Mouse (Mus musculus) thymus, postnatal 10 days (tissue): Measurements from ENCODE around the gene Tuba1a.
"Not testable (repeated sequence)": the region's sequence is repeated elsewhere in the genome, so short reads cannot be mapped to it uniquely, and the experiment has no call there.

Source experiments
- DNase-seq, 2 experiments: peaks; one replicate each; pipeline ENCODE4 v3.0.0; 2021; ENCODE audit warnings: low spot score in 2 of 2

Tuba1a gene

DNA sequence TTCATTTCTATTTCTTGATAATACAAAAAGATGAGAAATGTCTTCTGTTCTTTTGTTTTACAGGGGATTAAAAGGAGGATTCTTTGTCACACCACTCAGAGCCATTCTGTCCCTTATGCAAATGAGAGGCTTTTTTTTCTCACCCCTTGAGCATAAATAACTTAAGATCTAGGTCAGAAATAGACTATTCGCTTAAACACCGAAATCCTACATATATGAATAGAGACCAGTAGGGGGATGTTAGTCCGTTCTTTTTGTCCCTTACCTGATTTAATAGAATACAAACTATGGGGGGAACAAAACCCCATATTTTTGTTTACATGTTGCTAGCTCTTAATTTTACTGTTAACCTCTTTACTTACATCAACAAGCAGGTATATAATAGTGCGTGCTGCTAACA is 2.5 kb upstream of the Tuba1a start:
- DNase-seq, result no peak

DNA sequence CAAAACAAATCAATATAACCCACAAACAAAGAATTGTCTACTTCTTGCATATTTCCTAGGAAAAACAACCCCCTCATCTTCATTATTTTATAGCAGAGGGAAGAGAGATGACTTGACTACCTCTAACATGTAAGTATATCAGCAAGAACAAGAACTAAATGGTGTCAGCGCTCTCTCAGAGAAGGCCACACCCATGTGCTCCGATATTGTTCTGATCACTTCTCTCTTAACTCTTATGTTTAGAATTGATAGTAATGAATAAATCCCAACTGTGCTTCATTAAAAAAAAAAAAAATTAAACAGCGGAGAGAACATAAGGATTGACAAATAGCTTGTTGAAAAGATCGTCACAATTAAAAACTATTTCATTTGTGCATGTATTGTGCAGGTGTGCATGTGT is 1.8 kb upstream of the Tuba1a start:
- DNase-seq, result no peak

DNA sequence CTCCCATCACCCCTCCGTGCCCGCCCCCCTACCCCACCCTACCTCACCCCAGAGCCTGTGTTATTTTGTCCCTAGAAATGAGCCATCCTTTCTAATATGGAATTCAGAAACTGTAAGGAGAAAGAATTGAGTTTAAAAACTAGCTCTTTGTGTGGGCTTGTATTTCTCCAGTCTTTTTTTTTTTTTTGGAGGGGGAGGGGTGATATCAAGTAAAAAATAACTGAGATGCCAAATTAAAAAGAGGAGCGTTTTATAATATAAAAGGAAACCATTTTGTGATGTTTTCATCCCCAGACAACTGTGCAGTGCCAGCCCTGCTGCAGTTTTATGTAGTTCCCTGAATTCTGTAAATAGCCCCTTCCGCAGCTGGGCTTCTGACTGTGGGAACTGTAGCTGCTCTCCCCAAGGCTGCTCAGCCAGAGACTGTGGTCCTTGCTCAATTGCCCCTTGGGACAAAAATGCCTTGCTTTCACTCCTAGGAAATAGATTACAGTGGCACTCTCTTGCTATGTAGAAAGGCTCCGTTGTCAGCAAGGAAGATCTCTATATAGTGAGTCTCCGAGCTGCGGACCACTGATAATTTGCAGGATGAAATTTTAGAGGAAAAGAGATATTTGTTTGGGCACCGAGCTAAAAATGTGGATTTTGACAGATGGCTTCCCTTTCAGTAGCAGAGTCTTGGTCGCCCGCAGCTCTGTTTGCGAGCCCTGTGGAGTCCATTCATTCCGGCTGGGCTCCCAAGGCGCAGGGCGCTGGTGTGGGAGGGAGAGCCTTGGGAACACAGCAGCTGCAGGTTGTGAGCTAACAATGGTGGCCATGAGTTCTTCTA is 1.1 kb upstream of the Tuba1a start:
- DNase-seq, result no peak

DNA sequence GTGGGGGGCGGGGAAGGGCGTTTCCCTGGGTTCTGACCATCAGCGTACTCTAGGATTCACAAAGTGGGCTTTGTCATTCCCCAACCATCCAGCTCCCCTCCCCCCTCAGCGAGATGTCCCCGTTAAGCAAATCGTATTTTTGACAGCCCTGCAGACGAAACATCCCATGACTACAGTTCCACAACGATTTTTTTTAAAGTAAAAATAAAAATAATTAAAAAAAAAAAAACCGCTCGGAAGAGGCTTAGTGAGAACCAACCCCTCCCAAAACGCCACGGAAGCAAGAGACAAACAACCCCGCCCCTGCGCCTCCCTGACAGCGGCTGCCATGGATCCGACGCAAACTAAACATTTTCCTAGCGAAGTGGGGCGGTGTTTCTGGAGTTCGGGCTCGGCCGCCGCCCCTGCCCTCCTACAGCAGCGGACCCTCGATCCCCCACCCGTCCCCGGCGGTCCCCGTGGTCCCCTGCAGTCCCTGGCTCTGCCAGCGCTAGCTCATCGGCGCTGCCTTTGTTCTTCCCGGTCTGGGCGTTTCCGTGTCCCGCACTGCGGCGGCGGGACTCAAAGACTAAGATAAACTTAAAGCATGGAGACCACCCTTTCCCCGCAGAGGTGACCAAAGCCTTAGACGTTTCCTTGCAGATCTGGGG is 627 bp downstream of the Tuba1a start:
- peak; percentile 81 to 82 for DNase-seq

DNA sequence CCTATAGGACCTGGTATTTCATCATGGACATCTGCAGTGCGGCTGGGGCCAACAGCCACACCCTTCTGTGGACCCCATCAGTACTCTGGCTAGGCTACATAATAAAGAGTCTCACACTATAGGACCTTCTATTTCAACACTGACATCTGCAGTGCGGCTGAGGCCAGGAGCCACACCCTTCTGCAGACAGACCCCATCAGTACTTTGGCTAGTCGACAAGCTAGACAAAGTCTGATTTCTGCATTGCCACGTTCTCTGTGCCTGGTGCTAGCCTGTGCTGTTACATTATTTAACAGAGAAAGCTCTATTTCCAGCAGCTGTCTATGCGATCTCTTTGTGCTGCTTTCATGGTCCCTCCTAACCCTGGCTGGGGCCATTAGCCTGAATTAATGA is 1.4 kb downstream of the Tuba1a start:
- no peak for DNase-seq

DNA sequence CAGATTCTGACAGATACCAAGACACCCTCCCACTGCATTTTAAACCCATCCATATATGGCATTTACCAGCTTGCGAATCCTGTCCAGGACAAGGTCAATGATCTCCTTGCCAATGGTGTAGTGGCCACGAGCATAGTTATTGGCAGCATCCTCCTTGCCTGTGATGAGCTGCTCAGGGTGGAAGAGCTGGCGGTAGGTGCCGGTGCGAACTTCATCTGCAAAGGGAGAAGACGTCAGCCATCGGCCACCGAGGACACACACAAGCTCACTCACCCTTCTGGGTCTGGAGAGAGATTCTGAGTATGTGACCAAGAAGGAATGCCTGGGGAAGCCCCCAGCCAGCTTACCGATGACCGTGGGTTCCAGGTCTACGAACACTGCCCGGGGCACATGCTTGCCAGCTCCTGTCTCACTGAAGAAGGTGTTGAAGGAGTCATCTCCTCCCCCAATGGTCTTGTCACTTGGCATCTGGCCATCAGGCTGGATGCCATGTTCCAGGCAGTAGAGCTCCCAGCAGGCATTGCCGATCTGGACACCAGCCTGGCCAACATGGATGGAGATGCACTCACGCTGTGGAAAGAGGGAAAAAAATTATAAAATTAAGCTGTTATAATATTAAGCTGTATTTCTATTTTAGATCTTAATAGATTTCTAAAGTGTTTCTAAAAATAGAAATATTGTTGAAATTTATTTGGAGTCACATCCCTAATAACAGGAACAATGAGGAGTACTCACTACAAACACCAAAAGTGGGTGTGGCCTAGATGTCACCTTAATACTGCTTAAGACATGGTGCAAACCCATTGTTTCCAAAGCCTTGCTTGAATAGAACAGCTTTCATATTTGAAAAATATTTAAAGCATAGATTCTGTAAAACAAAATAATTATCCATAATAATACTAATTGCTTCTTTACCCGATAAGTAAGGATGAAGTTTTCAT is 2.1 kb downstream of the Tuba1a start:
- DNase-seq, result not testable (repeated sequence)

DNA sequence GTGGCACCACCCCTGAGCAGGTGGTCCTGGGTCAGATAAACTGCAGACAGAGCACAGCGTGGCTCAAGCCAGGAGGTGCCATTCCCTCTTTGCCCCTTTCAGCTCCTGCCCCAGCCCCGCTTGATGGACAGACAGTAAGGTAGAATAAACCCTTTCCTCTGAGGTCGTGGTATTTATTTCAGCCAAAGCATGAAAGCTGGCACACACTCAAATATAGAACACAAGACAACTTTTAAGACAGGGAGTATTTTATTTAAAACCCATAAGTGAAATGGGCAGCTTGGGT is 4.0 kb downstream of the Tuba1a start:
- no peak for DNase-seq

DNA sequence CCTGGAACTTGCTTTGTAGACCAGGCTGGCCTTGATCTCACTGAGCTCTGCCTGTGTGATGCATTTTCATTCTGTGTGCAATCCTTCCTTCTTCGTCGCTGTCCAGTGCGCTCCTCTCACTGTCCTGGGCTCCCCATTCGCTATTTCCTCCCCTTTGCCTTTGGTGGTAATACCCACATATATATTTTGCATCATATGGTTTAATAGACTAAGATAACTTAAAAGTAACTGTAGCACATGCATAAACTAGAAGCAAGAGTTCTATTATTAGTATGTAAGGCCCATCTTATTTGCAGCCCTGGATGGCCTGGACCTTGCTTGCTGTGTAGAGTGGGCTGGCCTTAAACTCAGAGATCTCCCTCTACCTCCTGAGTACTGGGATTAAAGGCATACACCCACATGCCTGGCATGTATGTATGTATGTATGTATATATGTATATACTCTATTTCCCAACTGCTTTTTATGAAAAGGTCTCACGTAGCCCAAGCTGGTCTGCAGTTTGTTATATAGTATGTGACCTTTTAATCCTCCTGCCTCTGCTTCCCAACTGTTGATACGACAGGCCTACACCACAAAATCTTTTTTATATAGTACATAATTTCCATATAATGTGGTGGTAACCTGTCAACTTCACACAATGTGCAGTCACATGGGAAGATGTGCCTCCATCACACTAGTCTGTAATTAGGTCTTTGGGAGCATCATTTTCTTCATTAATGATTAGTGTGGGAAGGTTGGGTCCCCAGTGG is 4.5 kb downstream of the Tuba1a start:
- DNase-seq, result no peak

DNA sequence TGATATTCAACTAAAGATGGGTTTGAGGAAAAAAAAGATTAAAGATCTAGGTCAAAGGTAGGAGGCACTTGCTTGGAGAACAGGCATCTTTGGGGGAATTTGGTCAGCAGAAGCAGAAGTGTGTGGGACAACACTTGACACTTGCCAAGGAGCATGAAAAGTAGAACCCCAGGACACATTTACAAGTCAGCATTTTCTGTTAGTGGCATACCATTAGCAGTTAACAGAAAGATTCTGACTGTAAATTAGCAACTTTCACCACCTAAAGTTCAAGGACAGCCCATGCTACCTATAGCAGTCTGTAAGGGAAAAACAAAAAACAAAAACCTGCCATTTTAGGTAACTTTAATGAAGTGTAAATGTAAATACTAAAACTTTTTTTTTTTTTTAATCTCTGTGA is 5.1 kb downstream of the Tuba1a start:
- DNase-seq, result no peak

DNA sequence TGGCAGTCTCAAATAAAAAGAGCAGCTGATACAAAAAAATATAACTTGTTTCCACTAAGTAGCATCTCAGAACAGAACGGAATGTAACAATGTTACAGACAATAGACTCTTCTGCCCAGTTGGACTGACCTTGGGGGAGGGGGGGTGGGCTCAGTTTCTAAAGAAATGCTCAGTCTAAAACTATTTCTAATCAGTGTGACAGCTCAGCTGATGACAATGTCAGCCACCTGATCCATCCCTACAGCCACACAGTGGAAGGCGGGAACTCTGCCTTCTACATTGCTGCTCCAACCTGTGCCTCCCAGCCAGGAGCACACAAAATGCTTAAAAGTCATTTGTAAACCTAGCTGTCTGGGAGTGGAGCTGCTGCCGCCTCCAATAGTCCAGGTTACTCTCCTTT is 5.6 kb downstream of the Tuba1a start:
- DNase-seq, result no peak

DNA sequence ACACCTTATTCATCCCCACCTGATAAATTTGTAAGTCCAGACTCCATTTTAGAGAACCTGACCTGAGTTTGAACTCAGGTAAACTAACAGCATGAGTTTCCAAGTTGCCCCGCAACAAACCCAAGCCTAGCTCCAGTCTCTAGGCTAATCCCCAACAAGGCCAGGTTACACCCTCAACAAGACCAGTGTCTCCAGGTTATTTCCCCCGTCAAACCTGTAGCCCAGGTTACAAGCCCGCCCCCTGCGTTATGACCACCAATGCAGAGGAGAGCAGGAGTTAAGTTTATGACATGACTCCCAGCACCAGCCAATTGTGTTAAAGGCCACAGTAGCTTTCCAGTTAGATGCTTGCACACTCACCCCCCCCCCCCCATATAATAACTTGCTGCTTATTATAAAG is 10.4 kb downstream of the Tuba1a start:
- no peak for DNase-seq

DNA sequence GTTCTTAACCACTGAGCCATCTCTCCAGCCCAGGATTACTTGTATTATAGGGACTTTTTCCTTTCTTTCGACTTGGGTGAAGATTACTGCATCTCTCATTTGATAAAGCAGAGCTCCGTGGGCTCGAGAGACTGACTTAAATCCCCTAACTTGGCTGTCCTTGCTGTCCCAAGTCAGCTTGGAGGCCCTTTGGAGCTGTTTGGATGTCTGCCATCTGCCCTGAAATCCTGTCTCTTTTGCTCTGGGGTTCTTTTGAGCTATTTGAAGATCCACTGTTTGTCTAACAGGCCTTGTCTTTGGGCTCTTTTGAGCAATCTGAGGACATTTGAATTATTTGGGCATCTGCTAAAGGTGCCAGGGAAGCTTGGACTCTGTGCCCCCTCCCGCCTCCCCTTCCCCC is 11.4 kb downstream of the Tuba1a start:
- DNase-seq, result no peak

DNA sequence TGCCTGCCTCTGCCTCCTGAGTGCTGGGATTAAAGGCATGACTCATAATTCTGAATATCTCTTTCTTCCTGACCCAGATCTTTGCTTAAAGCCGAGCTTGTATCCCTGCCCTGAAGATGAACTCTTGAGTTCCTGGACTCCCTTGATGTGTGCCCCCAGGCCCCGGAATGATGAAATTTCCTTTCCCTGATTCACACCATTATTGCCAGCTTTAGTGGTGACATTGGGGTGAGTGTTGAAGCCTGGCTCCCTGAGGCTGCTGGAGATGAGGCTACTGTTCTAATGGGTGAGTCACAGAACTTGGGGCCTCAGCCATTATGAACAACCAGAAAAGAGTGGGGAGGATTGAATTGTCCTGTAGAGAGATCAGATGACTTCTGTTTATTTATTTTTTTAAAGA is 12.0 kb downstream of the Tuba1a start:
- no peak for DNase-seq

DNA sequence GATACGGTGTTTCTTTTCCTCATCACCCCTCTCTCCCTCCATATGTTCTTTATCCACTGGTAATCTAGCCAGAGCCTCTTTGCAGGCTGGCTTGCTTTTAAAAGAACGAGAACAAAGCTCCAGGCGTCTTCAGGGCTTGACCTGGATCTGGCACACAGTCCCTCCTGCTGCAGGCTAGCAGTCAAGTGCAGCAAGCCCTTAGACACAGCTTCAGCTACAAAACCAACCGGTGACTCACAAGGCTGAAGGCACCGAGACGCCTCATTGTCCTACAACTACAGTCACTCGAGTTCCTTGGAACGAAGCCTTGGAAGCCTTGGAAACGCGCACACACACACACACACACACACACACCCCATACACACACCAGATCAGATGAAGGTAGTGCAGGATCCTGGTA is 12.7 kb downstream of the Tuba1a start:
- DNase-seq, result no peak

DNA sequence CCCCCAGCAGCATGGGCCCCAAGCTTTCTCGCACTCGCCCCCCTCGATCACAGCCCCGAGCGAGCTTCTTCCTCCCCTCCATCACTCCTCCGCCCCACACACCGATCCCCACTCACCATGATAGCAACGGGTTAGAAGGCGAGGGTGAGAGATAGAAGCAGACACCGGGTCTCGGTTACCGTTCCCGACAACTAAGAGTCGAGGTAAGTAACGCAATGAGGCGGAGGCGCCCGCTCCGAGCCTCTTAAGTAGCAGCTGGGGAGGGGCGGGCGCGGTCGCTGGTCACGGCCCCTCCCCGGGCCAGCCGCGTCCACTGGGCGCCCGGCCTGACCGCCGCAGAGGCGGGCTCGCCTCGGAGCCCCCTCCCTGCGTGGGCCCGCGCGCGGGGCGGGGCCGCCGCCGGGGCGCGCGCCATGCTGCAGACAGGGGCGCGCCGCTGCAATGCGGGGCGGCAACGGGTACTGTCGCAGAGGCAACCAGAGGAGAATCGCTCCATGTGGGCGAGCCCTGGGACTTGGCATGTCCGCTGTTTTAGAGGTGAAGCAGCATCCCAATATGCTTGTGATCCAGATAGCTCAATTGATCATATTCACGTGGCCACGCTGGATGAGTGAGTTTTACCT is 19.2 kb downstream of the Tuba1a start, which contains the start of gene Tuba1b:
Gene Tuba1b (minus strand): TSS at position 349 of the 623 bp plus-strand sequence.
- DNase-seq, result peak; percentile 81

DNA sequence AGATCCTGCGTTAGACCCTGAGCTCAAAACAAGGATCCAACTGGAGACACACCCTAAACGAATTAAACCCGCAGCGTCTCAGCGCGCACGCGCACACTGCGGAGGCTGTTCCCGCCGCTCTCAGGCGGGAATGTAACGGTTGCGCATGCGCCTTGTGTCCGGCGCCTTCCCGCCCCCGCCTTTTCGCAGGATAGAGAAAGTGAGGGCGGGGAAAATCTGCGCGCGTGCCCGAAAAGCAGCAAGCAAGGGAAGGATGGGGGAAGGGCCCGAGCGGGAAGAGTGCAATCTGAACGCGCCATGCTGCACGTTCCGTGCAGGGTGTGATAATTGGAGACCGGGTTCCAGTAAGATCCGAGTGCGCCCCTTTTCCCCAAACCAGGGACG is 19.7 kb downstream of the Tuba1a start:
- DNase-seq, result peak; percentile 93 to 94

DNA sequence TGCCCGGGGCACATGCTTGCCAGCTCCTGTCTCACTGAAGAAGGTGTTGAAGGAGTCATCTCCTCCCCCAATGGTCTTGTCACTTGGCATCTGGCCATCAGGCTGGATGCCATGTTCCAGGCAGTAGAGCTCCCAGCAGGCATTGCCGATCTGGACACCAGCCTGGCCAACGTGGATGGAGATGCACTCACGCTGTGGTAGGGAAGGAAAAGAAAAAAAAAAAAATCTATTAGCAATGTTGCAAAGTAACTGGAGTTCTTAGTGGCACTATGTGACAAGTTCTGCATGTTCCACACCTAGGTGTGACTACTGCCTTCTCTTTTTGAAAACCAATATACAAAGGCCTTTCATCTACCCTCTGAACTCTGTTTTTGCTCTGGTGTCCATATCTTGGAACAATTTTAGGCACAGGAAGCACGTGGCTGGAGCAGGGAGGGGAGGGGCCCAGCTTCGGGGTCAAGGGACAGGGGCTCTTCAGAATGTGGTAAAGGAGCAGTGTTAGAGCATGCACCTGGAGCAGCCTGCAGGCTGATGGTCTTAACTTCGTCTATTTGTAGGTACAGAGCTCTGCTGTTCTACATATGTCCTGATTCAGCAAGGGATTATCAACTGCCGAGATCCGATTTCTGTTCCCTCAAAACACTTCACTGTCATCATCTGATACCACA is 20.4 kb downstream of the Tuba1a start:
- peak; percentile 12 to 19 for DNase-seq

DNA sequence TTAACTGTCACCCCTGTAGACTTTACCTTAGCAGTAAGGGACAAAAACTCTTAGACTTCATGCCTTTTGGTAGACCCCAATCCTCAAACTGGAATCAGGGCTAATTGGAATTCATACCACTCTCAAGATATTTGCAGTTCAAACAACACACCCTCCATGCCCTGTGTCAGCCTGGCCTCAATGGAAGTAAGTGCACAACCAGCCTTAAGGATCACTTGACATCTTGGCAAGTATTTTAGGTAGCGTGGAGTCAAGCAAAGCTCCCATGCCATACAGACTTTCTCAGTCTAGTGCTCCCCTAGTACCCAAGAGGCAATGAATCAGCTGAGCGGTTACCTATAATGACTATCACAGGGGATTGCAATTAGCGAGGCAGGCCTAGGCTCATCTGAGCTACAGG is 22.5 kb downstream of the Tuba1a start:
- DNase-seq, result no peak

DNA sequence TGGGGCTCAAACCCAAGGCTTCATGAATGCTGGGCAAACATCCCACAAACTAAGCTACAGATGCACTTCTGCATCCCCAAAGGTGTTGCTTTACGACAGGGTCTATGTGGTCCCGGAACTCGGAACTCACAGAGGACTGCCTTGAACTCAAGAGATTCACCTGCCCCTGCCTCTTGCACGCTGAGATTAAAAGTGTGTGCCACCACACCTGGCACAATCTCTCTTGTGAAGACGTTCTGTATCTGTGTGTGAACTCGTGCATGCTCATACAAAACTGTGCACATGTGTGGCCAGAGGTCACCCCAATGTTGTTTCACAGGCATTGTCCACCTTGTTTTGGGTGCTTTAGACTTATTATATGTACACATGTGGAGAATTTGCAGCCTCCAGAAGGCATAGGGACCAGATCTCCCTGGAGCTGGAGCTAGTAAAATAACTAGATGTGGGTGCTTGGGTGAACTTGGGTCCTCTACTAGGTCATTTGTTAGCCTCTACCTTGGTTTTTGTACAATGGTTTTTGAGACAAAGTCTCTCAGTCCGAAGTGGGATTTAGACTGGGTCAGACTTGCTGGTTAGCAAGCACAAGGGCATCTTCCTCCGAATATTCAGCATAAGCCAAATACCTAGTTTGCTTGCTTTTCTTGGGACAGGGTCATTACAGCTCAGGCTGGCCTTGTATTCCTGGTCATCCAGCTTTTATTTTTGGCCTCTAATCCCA is 23.3 kb downstream of the Tuba1a start:
- no peak for DNase-seq

DNA sequence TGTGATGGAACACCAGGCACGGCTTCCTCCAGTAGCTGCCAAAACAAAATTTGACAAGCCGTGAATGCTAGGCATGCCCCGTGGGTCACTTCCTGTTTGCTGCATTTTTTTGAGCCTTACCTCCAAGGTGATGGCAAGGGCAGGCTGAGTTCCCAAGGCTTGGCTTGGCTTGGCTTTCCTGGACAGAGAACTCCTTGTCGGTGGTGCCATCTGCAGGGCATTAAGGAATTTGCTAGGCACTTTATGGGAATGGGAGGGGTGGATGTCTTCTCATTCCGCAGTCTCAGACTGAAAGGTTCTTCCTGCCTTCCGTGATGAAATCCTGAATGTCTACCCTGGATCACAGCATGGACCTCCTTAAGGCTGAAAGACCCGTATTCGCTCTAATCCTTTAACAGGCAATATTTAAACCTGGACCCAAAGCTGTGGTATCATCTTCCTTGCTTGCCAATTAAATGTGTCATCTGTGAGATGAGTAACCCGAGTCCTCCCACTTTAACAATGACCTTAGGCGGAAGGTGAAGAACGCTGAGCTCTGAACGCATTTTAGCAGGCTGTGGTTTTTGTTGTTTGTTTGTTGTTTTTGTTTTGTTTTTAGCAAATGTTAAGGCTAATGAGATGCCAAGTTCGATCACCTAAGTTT is 24.8 kb downstream of the Tuba1a start:
- no peak for DNase-seq
